Mouse (Mus musculus) kidney, postnatal 0 days (tissue): Measurements from ENCODE around the gene Mthfd2l. TPM values are rescaled to one million over a fixed set of nuclear protein-coding genes. Genes with fewer than 3 reads are reported as not detected.

Source experiments
- ATAC-seq: fragments of 200-750 bp; cut with Nextera tagmentation; replicated peaks from 2 replicates; pipeline ENCODE4 v1.8.0; 2017; ENCODE audit warnings: low read depth, moderate number of reproducible peaks, moderate TSS enrichment, moderate library complexity; ENCODE audit not compliant: low FRiP score
- DNase-seq: peaks from one replicate; pipeline ENCODE4 v3.0.0-alpha.2; 2016; ENCODE audit warnings: low spot score
- H3K27ac ChIP-seq: fragments of 300-500 bp; sonication (generic); 2 replicates; pipeline ENCODE4 v1.5.1; 2014; ENCODE audit warnings: mild to moderate bottlenecking
- H3K27me3 ChIP-seq: fragments of 300-500 bp; sonication (generic); 2 replicates; pipeline ENCODE4 v1.6.1; 2014; ENCODE audit warnings: low read length, mixed read lengths; ENCODE audit not compliant: insufficient read depth
- H3K36me3 ChIP-seq: fragments of 300-500 bp; sonication (generic); 2 replicates; pipeline ENCODE4 v1.6.1; 2014; ENCODE audit warnings: low read length, mixed read lengths; ENCODE audit not compliant: insufficient read depth
- H3K4me1 ChIP-seq: fragments of 300-500 bp; sonication (generic); replicated peaks from 2 replicates; pipeline ENCODE4 v1.6.1; 2014; ENCODE audit warnings: antibody characterized with exemption, low read length, mixed read lengths; ENCODE audit not compliant: insufficient read depth
- H3K4me2 ChIP-seq: fragments of 300-500 bp; sonication (generic); 2 replicates; pipeline ENCODE4 v1.6.1; 2014; ENCODE audit warnings: mild to moderate bottlenecking, low read length, moderate library complexity, mixed read lengths
- H3K4me3 ChIP-seq: fragments of 300-500 bp; sonication (generic); replicated peaks from 2 replicates; pipeline ENCODE4 v1.5.1; 2014; ENCODE audit warnings: low read depth, low read length
- H3K9ac ChIP-seq: fragments of 300-500 bp; sonication (generic); 2 replicates; pipeline ENCODE4 v1.6.1; 2014; ENCODE audit warnings: low read depth, low read length
- H3K9me3 ChIP-seq: fragments of 300-500 bp; sonication (generic); replicated peaks from 2 replicates; pipeline ENCODE4 v1.6.1; 2016; ENCODE audit warnings: low read length, inconsistent platforms, mixed read lengths
- CTCF ChIP-seq: IDR thresholded peaks from 2 replicates; pipeline ENCODE4 v1.5.1; 2016; ENCODE audit warnings: antibody characterized with exemption, low read depth, mild to moderate bottlenecking, moderate library complexity
- WGBS: fragments of 180-500 bp; shearing (Covaris S2); extraction: QIAGEN DNeasy Blood & Tissue Kit; methylation state at CpG from one replicate; pipeline ENCODE4 v1.1.7; 2014; 5-methylcytosine and 5-hydroxymethylcytosine counted together
- polyA plus RNA-seq: library from polyadenylated mRNA; unstranded; fragments of >200 nt; fragmentation: Nextera tagmentation; extraction: Ambion mirVana; gene quantifications from 2 replicates; pipeline ENCODE4 v1.2.1, GENCODE M21; 2015

Mthfd2l gene
- polyA plus RNA-seq, 1 experiment from 2014 or later = 90.5 TPM

GRCm38 (mm10) chr5:90891464-90891813, 39.5 kb upstream of the Mthfd2l start:
- no peaks in the 10 kb centered on the region for H3K27me3 ChIP-seq
- 21% methylated on average over 10 of the region's 10 CpGs for WGBS
- ATAC-seq (no peak), DNase-seq (no peak)
- no peaks in the 10 kb centered on the region for H3K36me3 ChIP-seq
- peak overlapping the region; percentile 60 for H3K9ac ChIP-seq
- no peaks in the 10 kb centered on the region for H3K9me3 ChIP-seq
- H3K4me1 ChIP-seq = no peaks in the 10 kb centered on the region
- peak overlapping the region; percentile 83 for H3K4me2 ChIP-seq
- H3K27ac ChIP-seq = no peak overlapping the region
- H3K4me3 ChIP-seq = peak overlapping the region; percentile 48
- 0 out of 2 replicates have a peak, but pooled peaks have one; percentile 1 for TF ChIP-seq CTCF

- H3K4me1 ChIP-seq = no peaks in the 10 kb centered on the region
- no peaks in the 10 kb centered on the region for H3K36me3 ChIP-seq
- DNase-seq (no peak), ATAC-seq (no peak)
- no peak overlapping the region for H3K4me2 ChIP-seq
- WGBS = 68% methylated on average over 8 of the region's 8 CpGs
- TF ChIP-seq CTCF = no peak
- no peak overlapping the region for H3K9ac ChIP-seq
- H3K4me3 ChIP-seq = no peak overlapping the region
- H3K27me3 ChIP-seq = no peaks in the 10 kb centered on the region
- no peak overlapping the region for H3K27ac ChIP-seq
- H3K9me3 ChIP-seq = no peaks in the 10 kb centered on the region
Measured at GRCm38 (mm10) chr5:90894231-90894630, 36.7 kb upstream of the Mthfd2l start.

- Histone ChIP-seq H3K36me3 (no peaks in the 10 kb centered on the region), H3K4me2 (no peak overlapping the region), H3K9me3 (no peaks in the 10 kb centered on the region), H3K4me1 (no peaks in the 10 kb centered on the region), H3K9ac (no peak overlapping the region), H3K27ac (no peak overlapping the region), H3K4me3 (no peak overlapping the region), H3K27me3 (no peaks in the 10 kb centered on the region)
- TF ChIP-seq CTCF = no peak
- 74% methylated on average over 3 of the region's 3 CpGs for WGBS
- no peak for ATAC-seq
- DNase-seq = no peak
Measured at GRCm38 (mm10) chr5:90897429-90897828, 33.5 kb upstream of the Mthfd2l start.

GRCm38 (mm10) chr5:90899308-90899707, 31.6 kb upstream of the Mthfd2l start:
- no peak for ATAC-seq
- WGBS = 79% methylated on average over 5 of the region's 5 CpGs
- no peak for TF ChIP-seq CTCF

GRCm38 (mm10) chr5:90900147-90900546, 30.8 kb upstream of the Mthfd2l start:
- ATAC-seq = no peak
- DNase-seq = peak; percentile 28

More at GRCm38 (mm10) chr5:90899308-90899707, 31.6 kb upstream of the Mthfd2l start:
- no peaks in the 10 kb centered on the region for H3K9me3 ChIP-seq
- H3K4me3 ChIP-seq = no peak overlapping the region
- no peak for DNase-seq
- no peak overlapping the region for H3K4me2 ChIP-seq
- peaks cover 7% of the 10 kb centered on the region; the same call in 1 of the 2 replicates for H3K4me1 ChIP-seq
- H3K27me3 ChIP-seq = peaks cover 5% of the 10 kb centered on the region; the same call in 1 of the 2 replicates
- no peak overlapping the region for H3K9ac ChIP-seq
- no peaks in the 10 kb centered on the region for H3K36me3 ChIP-seq
- H3K27ac ChIP-seq = no peak overlapping the region

GRCm38 (mm10) chr5:90900688-90901087, 30.2 kb upstream of the Mthfd2l start:
- H3K9ac ChIP-seq = no peak overlapping the region
- H3K4me1 ChIP-seq = peaks cover 7% of the 10 kb centered on the region; the same call in 1 of the 2 replicates
- H3K27ac ChIP-seq = no peak overlapping the region
- no peak overlapping the region for H3K4me2 ChIP-seq
- WGBS = 74% methylated on average over 7 of the region's 7 CpGs
- peaks cover 5% of the 10 kb centered on the region; the same call in 1 of the 2 replicates for H3K27me3 ChIP-seq
- H3K36me3 ChIP-seq = no peaks in the 10 kb centered on the region
- no peak for TF ChIP-seq CTCF
- no peaks in the 10 kb centered on the region for H3K9me3 ChIP-seq
- no peak for DNase-seq
- H3K4me3 ChIP-seq = no peak overlapping the region
- ATAC-seq = no peak

More at GRCm38 (mm10) chr5:90900147-90900546, 30.8 kb upstream of the Mthfd2l start:
- TF ChIP-seq CTCF = no peak
- peaks cover 5% of the 10 kb centered on the region; the same call in 1 of the 2 replicates for H3K27me3 ChIP-seq
- 53% methylated on average over 7 of the region's 7 CpGs for WGBS
- H3K36me3 ChIP-seq = no peaks in the 10 kb centered on the region
- H3K27ac ChIP-seq = no peak overlapping the region
- no peak overlapping the region for H3K9ac ChIP-seq
- no peak overlapping the region for H3K4me2 ChIP-seq
- no peak overlapping the region for H3K4me3 ChIP-seq
- H3K4me1 ChIP-seq = peaks cover 7% of the 10 kb centered on the region; the same call in 1 of the 2 replicates
- H3K9me3 ChIP-seq = no peaks in the 10 kb centered on the region
